Mouse (Mus musculus) lung, embryonic 16.5 days (tissue): Measurements from ENCODE around the gene Madcam1. TPM values are rescaled to one million over a fixed set of nuclear protein-coding genes. Genes with fewer than 3 reads are reported as not detected.

ENCODE experiments used
- ATAC-seq: fragments of 200-750 bp; cut with Nextera tagmentation; 2 replicates; pipeline ENCODE4 v1.8.0; 2017; ENCODE audit warnings: low read depth, mild to moderate bottlenecking, moderate library complexity
- H3K27ac ChIP-seq: fragments of 300-500 bp; sonication (generic); 2 replicates; pipeline ENCODE4 v1.5.1; 2014; ENCODE audit warnings: mild to moderate bottlenecking, control low read depth, low read length
- H3K27me3 ChIP-seq: fragments of 300-500 bp; sonication (generic); 2 replicates; pipeline ENCODE4 v1.6.1; 2014; ENCODE audit warnings: low read depth, low read length, mixed read lengths; ENCODE audit not compliant: control insufficient read depth, insufficient read depth
- H3K36me3 ChIP-seq: fragments of 300-500 bp; sonication (generic); 2 replicates; pipeline ENCODE4 v1.6.1; 2014; ENCODE audit warnings: low read length; ENCODE audit not compliant: control insufficient read depth, insufficient read depth
- H3K4me1 ChIP-seq: fragments of 300-500 bp; sonication (generic); replicated peaks from 2 replicates; pipeline ENCODE4 v1.6.1; 2014; ENCODE audit warnings: low read length, mixed read lengths; ENCODE audit not compliant: control insufficient read depth, insufficient read depth
- H3K4me2 ChIP-seq: fragments of 300-500 bp; sonication (generic); 2 replicates; pipeline ENCODE4 v1.6.1; 2014; ENCODE audit warnings: low read depth, low read length, control low read depth
- H3K4me3 ChIP-seq: fragments of 300-500 bp; sonication (generic); 2 replicates; pipeline ENCODE4 v1.5.1; 2014; ENCODE audit warnings: mild to moderate bottlenecking, low read length, control low read depth
- H3K9ac ChIP-seq: fragments of 300-500 bp; sonication (generic); 2 replicates; pipeline ENCODE4 v1.6.1; 2014; ENCODE audit warnings: low read length, control low read depth
- H3K9me3 ChIP-seq: fragments of 300-500 bp; sonication (generic); 2 replicates; pipeline ENCODE4 v1.6.1; 2016; ENCODE audit warnings: low read length; ENCODE audit not compliant: control insufficient read depth
- WGBS: fragments of 180-500 bp; shearing (Covaris S2); extraction: QIAGEN DNeasy Blood & Tissue Kit; methylation state at CpG from one replicate; pipeline ENCODE4 v1.1.7; 2014; 5-methylcytosine and 5-hydroxymethylcytosine counted together
- polyA plus RNA-seq: library from polyadenylated mRNA; unstranded; fragments of >200 nt; fragmentation: Nextera tagmentation; extraction: Ambion mirVana; gene quantifications from 2 replicates; pipeline ENCODE4 v1.2.1, GENCODE M21; 2015

The Madcam1 gene
- 0.53 and 0.69 TPM in 2 replicates for polyA plus RNA-seq

DNA sequence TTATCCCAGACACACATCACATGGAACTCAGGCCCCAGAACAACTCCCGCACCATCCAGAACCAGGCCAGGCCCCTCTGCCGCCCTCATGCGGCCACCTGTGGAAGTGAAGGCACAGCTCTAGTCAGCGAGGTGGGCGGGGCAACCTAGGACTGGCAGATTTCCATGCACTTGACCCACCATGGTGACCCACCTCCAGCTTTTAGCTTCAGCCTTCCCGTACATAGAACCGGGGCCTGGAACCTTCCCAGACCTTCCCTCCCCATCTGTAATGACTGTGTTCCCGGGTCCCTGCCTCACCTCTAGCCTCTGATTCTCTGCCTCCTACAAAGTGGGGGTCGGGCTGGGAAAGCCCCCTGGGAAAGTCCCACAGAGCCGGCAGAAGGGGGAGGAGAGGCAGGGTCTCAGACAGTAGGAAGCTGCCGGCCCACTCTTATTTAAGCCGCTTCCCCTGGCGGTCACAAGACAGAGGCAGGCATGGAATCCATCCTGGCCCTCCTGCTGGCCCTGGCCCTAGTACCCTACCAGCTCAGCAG, at the start of gene Madcam1:
Madcam1 (plus strand) TSS at position 429 of the 535 bp plus-strand sequence.
- Histone ChIP-seq H3K27me3 (no peaks in the 10 kb centered on the region), H3K36me3 (no peaks in the 10 kb centered on the region), H3K9ac (no peak within 1 kb of the TSS), H3K27ac (no peak within 1 kb of the TSS), H3K4me2 (no peak within 1 kb of the TSS), H3K9me3 (no peaks in the 10 kb centered on the region), H3K4me3 (no peak within 1 kb of the TSS), H3K4me1 (peaks cover 2% of the 10 kb centered on the region; the same call in 1 of the 2 replicates)
- WGBS = 11% methylated on average over 13 of the region's 13 CpGs
- no peak for ATAC-seq

DNA sequence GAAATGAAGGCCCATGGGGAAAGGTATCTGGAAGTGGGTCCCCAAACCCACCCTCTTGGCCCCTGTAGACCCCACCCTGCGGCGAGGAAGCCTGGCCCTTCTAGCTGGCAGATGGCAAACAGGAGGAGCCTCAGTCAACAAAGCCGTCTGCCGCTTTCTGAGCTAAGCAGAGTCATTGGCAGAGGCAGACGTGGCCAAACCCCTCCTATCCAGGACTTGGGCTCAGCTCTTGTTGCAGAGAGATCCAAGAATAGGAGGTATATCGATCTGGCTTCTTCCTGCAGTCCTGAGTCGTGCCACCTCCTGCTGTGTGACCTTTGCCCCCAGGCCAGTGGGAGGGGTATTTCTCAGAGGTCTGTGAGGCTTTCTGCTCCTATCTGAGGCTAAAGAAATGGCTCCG, 48.5 kb upstream of the Madcam1 start:
- 10% methylated on average over 8 of the region's 8 CpGs for WGBS

DNA sequence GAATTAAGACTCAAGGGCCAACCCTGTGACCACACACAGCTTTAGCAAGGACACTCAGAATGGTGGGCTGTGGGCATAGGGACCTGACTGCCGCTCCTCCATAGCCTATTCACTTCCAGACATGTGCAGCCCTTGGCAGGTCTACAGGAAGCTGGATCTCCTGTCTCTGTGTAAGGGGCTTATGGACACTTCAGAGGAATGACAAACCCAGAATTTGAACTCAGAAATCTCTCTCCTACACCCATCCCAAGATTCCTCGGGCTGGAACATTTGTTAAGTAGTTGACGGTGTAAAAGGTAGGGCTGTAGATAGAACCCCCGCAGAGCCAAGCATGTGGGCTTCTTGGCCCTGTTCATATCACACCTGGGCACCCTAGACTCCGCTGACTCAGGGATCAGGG, 48.0 kb upstream of the Madcam1 start:
- no peak for ATAC-seq
- Histone ChIP-seq H3K27me3 (peaks cover 26% of the 10 kb centered on the region), H3K4me3 (no peak overlapping the region), H3K4me2 (no peak overlapping the region), H3K9ac (no peak overlapping the region), H3K9me3 (no peaks in the 10 kb centered on the region), H3K4me1 (peaks cover 14% of the 10 kb centered on the region), H3K36me3 (no peaks in the 10 kb centered on the region), H3K27ac (no peak overlapping the region)
- 84% methylated on average over 5 of the region's 5 CpGs for WGBS

More for the DNA sequence above, 48.5 kb upstream of the Madcam1 start:
- Histone ChIP-seq H3K36me3 (no peaks in the 10 kb centered on the region), H3K27ac (no peak overlapping the region), H3K27me3 (peaks cover 30% of the 10 kb centered on the region), H3K4me1 (peaks cover 14% of the 10 kb centered on the region), H3K9me3 (no peaks in the 10 kb centered on the region), H3K4me2 (no peak overlapping the region), H3K9ac (no peak overlapping the region), H3K4me3 (no peak overlapping the region)
- no peak for ATAC-seq

GRCm38 (mm10) chr10:79623950-79624349, 40.4 kb upstream of the Madcam1 start:
- H3K36me3 ChIP-seq = no peaks in the 10 kb centered on the region
- no peak overlapping the region for H3K27ac ChIP-seq
- WGBS = 55% methylated on average over 12 of the region's 12 CpGs
- no peak overlapping the region for H3K4me2 ChIP-seq
- no peaks in the 10 kb centered on the region for H3K9me3 ChIP-seq
- H3K4me3 ChIP-seq = no peak overlapping the region
- no peaks in the 10 kb centered on the region for H3K27me3 ChIP-seq
- no peaks in the 10 kb centered on the region for H3K4me1 ChIP-seq
- ATAC-seq = no peak
- no peak overlapping the region for H3K9ac ChIP-seq

GRCm38 (mm10) chr10:79625398-79625797, 39.0 kb upstream of the Madcam1 start:
- Histone ChIP-seq H3K9ac (no peak overlapping the region), H3K27me3 (no peaks in the 10 kb centered on the region), H3K4me1 (no peaks in the 10 kb centered on the region), H3K27ac (no peak overlapping the region), H3K9me3 (no peaks in the 10 kb centered on the region), H3K4me3 (no peak overlapping the region), H3K36me3 (no peaks in the 10 kb centered on the region), H3K4me2 (no peak overlapping the region)
- WGBS = 64% methylated on average over 9 of the region's 9 CpGs
- ATAC-seq = no peak

GRCm38 (mm10) chr10:79626156-79626555, 38.2 kb upstream of the Madcam1 start:
- H3K27ac ChIP-seq = no peak overlapping the region
- H3K9me3 ChIP-seq = no peaks in the 10 kb centered on the region
- no peaks in the 10 kb centered on the region for H3K27me3 ChIP-seq
- H3K4me1 ChIP-seq = no peaks in the 10 kb centered on the region
- no peak overlapping the region for H3K9ac ChIP-seq
- 80% methylated on average over 10 of the region's 10 CpGs for WGBS
- no peak overlapping the region for H3K4me2 ChIP-seq
- H3K36me3 ChIP-seq = no peaks in the 10 kb centered on the region
- 0 out of 2 replicates have a peak, but pooled peaks have one; percentile 13 for ATAC-seq
- H3K4me3 ChIP-seq = no peak overlapping the region

- no peaks in the 10 kb centered on the region for H3K27me3 ChIP-seq
- no peaks in the 10 kb centered on the region for H3K4me1 ChIP-seq
- no peak overlapping the region for H3K27ac ChIP-seq
- H3K9ac ChIP-seq = no peak overlapping the region
- no peak for ATAC-seq
- no peaks in the 10 kb centered on the region for H3K9me3 ChIP-seq
- H3K4me2 ChIP-seq = no peak overlapping the region
- H3K36me3 ChIP-seq = no peaks in the 10 kb centered on the region
- WGBS = 69% methylated on average over 5 of the region's 5 CpGs
- H3K4me3 ChIP-seq = no peak overlapping the region
These were observed 36.0 kb upstream of the Madcam1 start for GRCm38 (mm10) chr10:79628377-79628776.

GRCm38 (mm10) chr10:79631432-79631831, 32.9 kb upstream of the Madcam1 start:
- H3K9ac ChIP-seq = no peak overlapping the region
- no peaks in the 10 kb centered on the region for H3K9me3 ChIP-seq
- no peaks in the 10 kb centered on the region for H3K4me1 ChIP-seq
- ATAC-seq = no peak
- no peaks in the 10 kb centered on the region for H3K36me3 ChIP-seq
- H3K4me2 ChIP-seq = no peak overlapping the region
- no peaks in the 10 kb centered on the region for H3K27me3 ChIP-seq
- no peak overlapping the region for H3K4me3 ChIP-seq
- 67% methylated on average over 4 of the region's 4 CpGs for WGBS
- H3K27ac ChIP-seq = no peak overlapping the region

DNA sequence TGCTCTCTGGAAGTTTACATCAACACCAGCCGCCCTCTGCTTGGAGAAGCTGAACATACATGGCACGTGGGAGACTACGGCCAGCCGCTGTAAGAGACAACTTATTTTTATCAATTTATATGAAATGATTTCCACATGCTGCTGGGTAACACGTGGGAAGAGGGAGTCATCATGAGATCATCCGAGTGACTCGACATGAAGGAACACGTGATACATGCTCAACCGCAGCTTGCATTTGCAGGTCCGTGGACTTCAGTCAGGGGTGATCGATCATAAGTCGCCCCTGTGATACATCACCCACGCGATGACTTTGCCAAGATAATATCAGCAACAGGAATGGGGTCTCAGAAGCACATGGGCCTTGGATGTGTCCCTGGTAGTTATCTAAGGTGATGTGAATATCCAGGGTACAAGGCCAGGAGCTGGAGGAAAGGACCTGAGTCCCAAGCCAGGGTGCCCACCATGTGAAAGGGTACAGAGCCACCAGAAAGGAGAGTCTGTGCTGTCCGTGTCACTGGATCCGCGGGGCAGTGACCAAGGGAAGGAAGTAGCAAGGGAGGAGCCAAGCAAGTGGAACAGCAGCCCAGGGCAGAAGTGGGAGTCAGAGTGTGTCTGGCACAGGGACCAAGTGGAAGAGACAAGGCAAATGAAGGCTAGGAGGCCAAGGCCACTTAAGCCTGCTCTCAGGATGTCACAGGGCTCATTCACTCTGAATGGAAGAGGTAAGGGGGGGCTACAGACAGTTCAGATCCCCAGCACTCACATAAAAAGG, 31.2 kb upstream of the Madcam1 start:
- no peaks in the 10 kb centered on the region for H3K36me3 ChIP-seq
- H3K27ac ChIP-seq = no peak overlapping the region
- WGBS = 75% methylated on average over 17 of the region's 17 CpGs
- no peak overlapping the region for H3K4me2 ChIP-seq
- no peak for ATAC-seq
- H3K4me3 ChIP-seq = no peak overlapping the region
- H3K9ac ChIP-seq = no peak overlapping the region
- H3K4me1 ChIP-seq = peaks cover 5% of the 10 kb centered on the region; the same call in 1 of the 2 replicates
- peaks cover 16% of the 10 kb centered on the region for H3K27me3 ChIP-seq
- H3K9me3 ChIP-seq = no peaks in the 10 kb centered on the region
